Mouse (Mus musculus): Measurements from ENCODE around the gene Aig1. TPM values are rescaled to one million over a fixed set of nuclear protein-coding genes. Genes with fewer than 3 reads are reported as not detected.

Gene Aig1
- polyA plus RNA-seq, 1 experiment from 2014 or later, result 27.4 TPM

DNA sequence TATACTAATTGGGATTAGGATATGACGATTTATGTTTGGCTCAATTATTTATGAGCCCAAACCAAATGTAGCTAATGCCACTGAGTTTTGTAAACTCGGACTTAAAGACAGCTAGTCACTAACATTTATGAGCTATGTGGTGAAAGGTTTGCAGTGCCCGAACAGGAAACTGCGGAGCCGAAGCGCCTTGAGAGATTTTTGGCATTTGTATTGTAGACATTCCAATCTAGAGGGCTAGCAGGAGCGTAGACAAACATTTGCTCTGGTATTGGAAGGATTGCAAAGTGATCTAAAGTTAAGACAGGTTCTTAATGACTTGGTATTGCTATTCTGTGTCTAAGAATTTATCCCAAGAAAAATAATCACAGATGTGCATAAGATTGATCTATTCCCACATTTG, 12.3 kb downstream of the Aig1 start:
- H3K9me3 ChIP-seq (ENCODE audit: control insufficient read depth, low read length), result no peaks in the 10 kb centered on the region
- peaks cover 5% of the 10 kb centered on the region; the same call in 1 of the 2 replicates for H3K4me1 ChIP-seq (ENCODE audit: control insufficient read depth, insufficient read depth, low read length)
- 92% methylated on average over 7 of the region's 7 CpGs for WGBS
- no peak overlapping the region for H3K4me2 ChIP-seq
- no peak overlapping the region for H3K9ac ChIP-seq (ENCODE audit: low read length)
- no peak overlapping the region for H3K4me3 ChIP-seq (ENCODE audit: low read depth, low read length)
- ATAC-seq (ENCODE audit: low FRiP score), result no peak
- H3K27me3 ChIP-seq (ENCODE audit: control insufficient read depth, insufficient read depth, low read length), result no peaks in the 10 kb centered on the region
- H3K27ac ChIP-seq (ENCODE audit: low read depth, low read length), result no peak overlapping the region
- no peak for DNase-seq (ENCODE audit: low spot score, missing footprints)
- no peaks in the 10 kb centered on the region for H3K36me3 ChIP-seq (ENCODE audit: control insufficient read depth, insufficient read depth, low read length)

GRCm38 (mm10) chr10:13855969-13856368, 12.8 kb downstream of the Aig1 start:
- no peak overlapping the region for H3K27ac ChIP-seq (ENCODE audit: low read depth, low read length)
- no peak overlapping the region for H3K9ac ChIP-seq (ENCODE audit: low read length)
- no peak overlapping the region for H3K4me2 ChIP-seq
- DNase-seq (ENCODE audit: low spot score, missing footprints), result no peak
- ATAC-seq (ENCODE audit: low FRiP score), result no peak
- no peaks in the 10 kb centered on the region for H3K36me3 ChIP-seq (ENCODE audit: control insufficient read depth, insufficient read depth, low read length)
- no peaks in the 10 kb centered on the region for H3K9me3 ChIP-seq (ENCODE audit: control insufficient read depth, low read length)
- H3K4me1 ChIP-seq (ENCODE audit: control insufficient read depth, insufficient read depth, low read length), result peaks cover under 1% of the 10 kb centered on the region; the same call in 1 of the 2 replicates
- H3K4me3 ChIP-seq (ENCODE audit: low read depth, low read length), result no peak overlapping the region
- no peaks in the 10 kb centered on the region for H3K27me3 ChIP-seq (ENCODE audit: control insufficient read depth, insufficient read depth, low read length)
- 93% methylated on average over 7 of the region's 7 CpGs for WGBS

- no peak for ATAC-seq (ENCODE audit: low FRiP score)
Measured at GRCm38 (mm10) chr10:13855111-13855510, 13.7 kb downstream of the Aig1 start.

DNA sequence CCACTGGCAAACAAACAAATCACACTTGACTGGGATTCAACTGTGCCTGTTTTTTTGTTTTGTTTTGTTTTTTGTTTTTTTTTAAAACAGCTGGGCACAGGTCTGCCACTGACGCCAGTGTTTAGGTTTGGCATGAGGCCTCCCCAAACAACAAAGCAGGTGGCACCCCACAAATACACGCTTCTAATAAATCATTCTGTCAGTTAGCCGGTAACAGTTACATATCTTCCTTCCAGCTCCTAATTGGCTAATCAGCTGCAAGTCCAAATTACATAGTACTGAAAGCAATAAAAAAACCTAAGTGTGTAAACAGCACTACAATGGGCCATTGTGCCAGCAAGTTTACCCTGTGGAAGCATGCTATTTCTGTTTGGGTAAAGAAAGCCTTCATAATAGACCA, 18.7 kb downstream of the Aig1 start:
- no peak overlapping the region for H3K9ac ChIP-seq (ENCODE audit: low read length)
- peaks cover 3% of the 10 kb centered on the region; the same call in 1 of the 2 replicates for H3K4me1 ChIP-seq (ENCODE audit: control insufficient read depth, insufficient read depth, low read length)
- no peak overlapping the region for H3K4me3 ChIP-seq (ENCODE audit: low read depth, low read length)
- H3K4me2 ChIP-seq, result no peak overlapping the region
- 59% methylated on average over 3 of the region's 3 CpGs for WGBS
- DNase-seq (ENCODE audit: low spot score, missing footprints), result no peak
- no peaks in the 10 kb centered on the region; the same call in 1 of the 2 replicates for H3K27me3 ChIP-seq (ENCODE audit: control insufficient read depth, insufficient read depth, low read length)
- ATAC-seq (ENCODE audit: low FRiP score), result no peak
- H3K9me3 ChIP-seq (ENCODE audit: control insufficient read depth, low read length), result no peaks in the 10 kb centered on the region
- no peak overlapping the region for H3K27ac ChIP-seq (ENCODE audit: low read depth, low read length)
- H3K36me3 ChIP-seq (ENCODE audit: control insufficient read depth, insufficient read depth, low read length), result no peaks in the 10 kb centered on the region

More at GRCm38 (mm10) chr10:13855111-13855510, 13.7 kb downstream of the Aig1 start:
- DNase-seq (ENCODE audit: low spot score, missing footprints), result no peak
- H3K27ac ChIP-seq (ENCODE audit: low read depth, low read length), result no peak overlapping the region
- 92% methylated on average over 3 of the region's 3 CpGs for WGBS
- no peak overlapping the region for H3K4me2 ChIP-seq
- H3K9me3 ChIP-seq (ENCODE audit: control insufficient read depth, low read length), result no peaks in the 10 kb centered on the region
- no peak overlapping the region for H3K4me3 ChIP-seq (ENCODE audit: low read depth, low read length)
- H3K27me3 ChIP-seq (ENCODE audit: control insufficient read depth, insufficient read depth, low read length), result no peaks in the 10 kb centered on the region
- H3K4me1 ChIP-seq (ENCODE audit: control insufficient read depth, insufficient read depth, low read length), result no peaks in the 10 kb centered on the region
- no peak overlapping the region for H3K9ac ChIP-seq (ENCODE audit: low read length)
- H3K36me3 ChIP-seq (ENCODE audit: control insufficient read depth, insufficient read depth, low read length), result no peaks in the 10 kb centered on the region

DNA sequence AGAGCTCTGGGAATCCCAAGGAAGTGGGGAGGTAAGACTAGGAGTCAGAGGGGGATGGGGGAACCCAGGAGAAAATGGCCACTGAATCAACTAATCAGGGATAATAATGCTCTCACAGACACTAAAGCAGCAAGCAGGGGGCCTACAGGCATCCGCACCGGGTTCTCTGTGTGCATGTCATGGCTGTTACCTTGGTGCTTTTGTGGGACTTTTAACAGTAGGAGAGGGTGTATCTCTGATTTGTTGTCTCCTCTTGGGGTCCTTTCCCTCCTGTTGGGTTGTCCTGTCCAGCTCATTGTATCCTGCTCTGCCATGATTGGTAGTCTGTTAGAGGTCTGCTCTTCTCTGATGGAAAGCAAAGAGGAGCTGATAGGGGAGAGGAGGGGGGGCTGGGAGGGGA, 19.6 kb downstream of the Aig1 start:
- DNase-seq (ENCODE audit: low spot score, missing footprints) (no peak), ATAC-seq (ENCODE audit: low FRiP score) (peak; percentile 86)
- no peaks in the 10 kb centered on the region for H3K36me3 ChIP-seq (ENCODE audit: control insufficient read depth, insufficient read depth, low read length)
- H3K4me1 ChIP-seq (ENCODE audit: control insufficient read depth, insufficient read depth, low read length), result peaks cover 3% of the 10 kb centered on the region; the same call in 1 of the 2 replicates
- H3K9me3 ChIP-seq (ENCODE audit: control insufficient read depth, low read length), result no peaks in the 10 kb centered on the region
- no peak overlapping the region for H3K4me3 ChIP-seq (ENCODE audit: low read depth, low read length)
- H3K27me3 ChIP-seq (ENCODE audit: control insufficient read depth, insufficient read depth, low read length), result no peaks in the 10 kb centered on the region; the same call in 1 of the 2 replicates
- 7% methylated on average over 2 of the region's 2 CpGs for WGBS
- H3K27ac ChIP-seq (ENCODE audit: low read depth, low read length), result no peak overlapping the region
- H3K9ac ChIP-seq (ENCODE audit: low read length), result no peak overlapping the region
- H3K4me2 ChIP-seq, result no peak overlapping the region

- DNase-seq (ENCODE audit: low spot score, missing footprints) (no peak), ATAC-seq (ENCODE audit: low FRiP score) (no peak)
- H3K4me2 ChIP-seq, result no peak overlapping the region
- H3K9ac ChIP-seq (ENCODE audit: low read length), result no peak overlapping the region
- H3K4me3 ChIP-seq (ENCODE audit: low read depth, low read length), result no peak overlapping the region
- 89% methylated on average over 4 of the region's 4 CpGs for WGBS
- no peaks in the 10 kb centered on the region for H3K36me3 ChIP-seq (ENCODE audit: control insufficient read depth, insufficient read depth, low read length)
- H3K27me3 ChIP-seq (ENCODE audit: control insufficient read depth, insufficient read depth, low read length), result no peaks in the 10 kb centered on the region; the same call in 1 of the 2 replicates
- H3K27ac ChIP-seq (ENCODE audit: low read depth, low read length), result no peak overlapping the region
- no peaks in the 10 kb centered on the region for H3K9me3 ChIP-seq (ENCODE audit: control insufficient read depth, low read length)
- H3K4me1 ChIP-seq (ENCODE audit: control insufficient read depth, insufficient read depth, low read length), result peaks cover 3% of the 10 kb centered on the region; the same call in 1 of the 2 replicates
Measured at GRCm38 (mm10) chr10:13844864-13845263, 23.9 kb downstream of the Aig1 start.

- no peaks in the 10 kb centered on the region for H3K36me3 ChIP-seq (ENCODE audit: control insufficient read depth, insufficient read depth, low read length)
- ATAC-seq (ENCODE audit: low FRiP score) (0 out of 2 replicates have a peak, but pooled peaks have one; percentile 24), DNase-seq (ENCODE audit: low spot score, missing footprints) (no peak)
- H3K9ac ChIP-seq (ENCODE audit: low read length), result no peak overlapping the region
- no peak overlapping the region for H3K4me3 ChIP-seq (ENCODE audit: low read depth, low read length)
- H3K27ac ChIP-seq (ENCODE audit: low read depth, low read length), result no peak overlapping the region
- no peaks in the 10 kb centered on the region for H3K9me3 ChIP-seq (ENCODE audit: control insufficient read depth, low read length)
- 30% methylated on average over 3 of the region's 3 CpGs for WGBS
- H3K4me1 ChIP-seq (ENCODE audit: control insufficient read depth, insufficient read depth, low read length), result no peaks in the 10 kb centered on the region
- no peaks in the 10 kb centered on the region; the same call in 1 of the 2 replicates for H3K27me3 ChIP-seq (ENCODE audit: control insufficient read depth, insufficient read depth, low read length)
- no peak overlapping the region for H3K4me2 ChIP-seq
Measured at GRCm38 (mm10) chr10:13843746-13844145, 25.0 kb downstream of the Aig1 start.

- H3K27ac ChIP-seq (ENCODE audit: low read depth, low read length), result no peak overlapping the region
- 82% methylated on average over 8 of the region's 8 CpGs for WGBS
- no peak for DNase-seq (ENCODE audit: low spot score, missing footprints)
Measured at GRCm38 (mm10) chr10:13842855-13843254, 25.9 kb downstream of the Aig1 start.

GRCm38 (mm10) chr10:13838511-13839126, 30.2 kb downstream of the Aig1 start:
- Histone ChIP-seq H3K27ac (ENCODE audit: low read depth, low read length) (no peak overlapping the region), H3K4me1 (ENCODE audit: control insufficient read depth, insufficient read depth, low read length) (no peaks in the 10 kb centered on the region; the same call in none of the 2 replicates), H3K4me3 (ENCODE audit: low read depth, low read length) (no peak overlapping the region), H3K9ac (ENCODE audit: low read length) (no peak overlapping the region), H3K36me3 (ENCODE audit: control insufficient read depth, insufficient read depth, low read length) (no peaks in the 10 kb centered on the region), H3K9me3 (ENCODE audit: control insufficient read depth, low read length) (no peaks in the 10 kb centered on the region), H3K4me2 (no peak overlapping the region), H3K27me3 (ENCODE audit: control insufficient read depth, insufficient read depth, low read length) (no peaks in the 10 kb centered on the region)
- no peak for ATAC-seq (ENCODE audit: low FRiP score)
- no peak for DNase-seq (ENCODE audit: low spot score, missing footprints)
- 85% methylated on average over 6 of the region's 6 CpGs for WGBS

More at GRCm38 (mm10) chr10:13842855-13843254, 25.9 kb downstream of the Aig1 start:
- no peaks in the 10 kb centered on the region for H3K9me3 ChIP-seq (ENCODE audit: control insufficient read depth, low read length)
- no peak overlapping the region for H3K9ac ChIP-seq (ENCODE audit: low read length)
- H3K36me3 ChIP-seq (ENCODE audit: control insufficient read depth, insufficient read depth, low read length), result no peaks in the 10 kb centered on the region
- H3K4me1 ChIP-seq (ENCODE audit: control insufficient read depth, insufficient read depth, low read length), result no peaks in the 10 kb centered on the region; the same call in none of the 2 replicates
- no peak overlapping the region for H3K4me3 ChIP-seq (ENCODE audit: low read depth, low read length)
- ATAC-seq (ENCODE audit: low FRiP score), result no peak
- H3K4me2 ChIP-seq, result no peak overlapping the region
- H3K27me3 ChIP-seq (ENCODE audit: control insufficient read depth, insufficient read depth, low read length), result no peaks in the 10 kb centered on the region; the same call in 1 of the 2 replicates
